Mouse (Mus musculus) activated CD4-positive, CD25-positive, alpha-beta regulatory T cell, adult 4 months (primary cell): ENCODE measurements around the gene Tac4. TPM values are rescaled to one million over a fixed set of nuclear protein-coding genes. Genes with fewer than 3 reads are reported as not detected.

Experiments
- ATAC-seq: one replicate; pipeline ENCODE4 v1.8.0; 2017
- polyA plus RNA-seq, 2 experiments: library from polyadenylated mRNA; unstranded; fragments of 100-300 nt; shearing (Covaris generic); gene quantifications; one replicate each; pipeline ENCODE4 v1.2.1; 2017

Tac4 gene
- polyA plus RNA-seq, result not detected

DNA sequence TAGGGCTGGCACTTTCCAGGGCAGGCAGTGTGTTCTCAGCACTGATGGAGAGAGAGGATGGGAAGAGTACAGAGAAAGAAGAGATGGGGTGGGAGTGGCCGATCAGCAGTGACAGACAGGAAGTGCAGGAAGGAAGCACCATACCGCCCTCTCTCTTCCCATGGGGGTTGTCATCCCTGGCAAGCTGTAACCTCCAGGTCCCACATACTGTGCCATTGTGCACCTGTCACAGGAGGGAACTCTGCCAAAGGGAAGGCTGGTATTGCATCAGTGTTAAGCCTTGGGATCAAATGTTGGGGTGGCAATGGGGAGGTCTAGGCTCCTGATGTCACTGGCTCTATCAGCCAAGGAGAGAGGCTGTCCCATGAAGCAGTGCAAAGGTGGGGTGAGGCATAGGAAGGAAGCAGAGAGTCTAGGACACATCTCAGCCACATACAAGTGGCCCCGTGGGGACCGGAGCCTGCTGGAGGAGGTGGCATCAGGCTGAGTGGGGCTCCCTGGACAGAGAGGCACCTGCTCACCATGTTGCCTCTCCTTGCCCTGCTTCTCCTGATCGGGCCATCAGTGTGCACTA, at the start of gene Tac4:
Tac4 (plus strand) TSS at position 352 of the 574 bp plus-strand sequence.
- no peak for ATAC-seq

DNA sequence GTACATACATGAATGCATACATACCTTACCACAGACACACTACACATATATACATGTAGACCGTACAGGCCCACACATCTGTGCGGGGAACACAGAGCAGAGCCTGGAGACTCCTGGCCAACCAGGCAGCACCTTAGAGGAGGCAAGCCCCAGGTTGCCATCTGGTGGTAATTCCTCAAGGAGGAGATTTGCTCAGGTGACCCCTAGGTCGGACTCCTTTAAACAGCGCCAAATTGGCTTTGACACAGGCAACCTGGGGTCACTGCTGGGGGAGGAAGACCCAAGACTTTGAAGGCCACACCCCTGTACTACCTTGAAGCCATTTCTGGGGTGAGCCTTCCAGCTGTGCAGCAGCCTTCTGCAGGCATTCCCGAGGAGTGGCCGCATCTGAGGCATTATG, 47.7 kb upstream of the Tac4 start:
- no peak for ATAC-seq

DNA sequence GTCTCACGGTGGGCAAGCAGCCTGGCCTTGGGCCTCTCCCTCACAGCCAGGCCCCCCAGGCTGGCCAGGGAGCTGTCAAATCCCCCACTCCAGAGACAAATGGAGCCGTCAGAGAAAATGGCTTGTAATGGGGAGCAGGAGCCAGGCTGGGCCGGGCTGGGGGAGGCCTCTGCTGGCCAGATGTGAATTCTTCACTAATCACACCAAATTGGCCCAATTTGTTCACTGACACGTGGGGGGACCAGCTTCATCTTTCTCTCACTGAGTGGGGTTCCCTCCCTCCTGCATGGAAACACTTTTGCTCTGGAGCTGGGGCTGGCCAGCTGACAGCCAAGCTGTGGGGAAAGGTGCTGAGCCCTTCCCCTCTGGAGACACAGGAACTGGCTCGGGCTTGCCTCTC, 47.0 kb upstream of the Tac4 start:
- ATAC-seq, result no peak

DNA sequence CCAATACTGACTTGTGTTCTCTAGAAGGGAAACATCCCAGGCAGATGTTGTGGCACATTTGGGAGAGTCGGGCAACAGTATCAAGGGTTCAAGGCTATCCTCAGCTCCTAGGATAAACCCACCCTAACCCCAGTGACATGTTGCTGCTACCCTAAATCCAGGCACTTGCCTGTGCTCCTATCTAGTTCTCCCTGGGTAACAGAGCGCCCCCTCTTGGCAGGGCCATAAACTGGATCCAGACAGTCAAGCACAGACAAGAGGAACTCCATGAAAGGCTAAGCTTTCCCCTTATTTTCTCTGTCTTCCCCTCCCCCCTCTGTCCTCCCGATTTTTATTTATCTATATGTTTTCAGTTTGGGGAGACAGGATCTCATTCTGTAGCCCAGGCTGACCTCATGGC, 45.1 kb upstream of the Tac4 start:
- ATAC-seq, result no peak

DNA sequence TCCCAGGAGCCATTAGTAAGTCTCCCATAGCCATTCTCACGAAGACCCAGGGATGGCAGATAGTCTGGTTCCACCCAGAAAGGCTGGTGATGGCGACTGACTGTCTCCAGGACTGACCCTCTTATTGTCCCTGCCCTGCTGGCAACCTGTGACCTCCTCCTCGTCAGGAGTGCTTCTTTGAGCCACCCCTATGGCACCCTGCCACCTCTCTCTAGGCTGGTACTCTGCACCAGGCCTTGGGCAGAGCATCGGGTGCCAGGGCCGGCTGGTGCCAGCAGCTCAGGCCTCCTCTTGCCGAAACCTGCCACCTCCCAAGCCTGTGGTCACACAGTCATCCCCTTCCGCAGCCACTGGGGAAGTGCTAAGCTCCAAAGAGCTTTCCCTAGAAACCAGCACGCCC, 42.2 kb upstream of the Tac4 start:
- ATAC-seq, result no peak

DNA sequence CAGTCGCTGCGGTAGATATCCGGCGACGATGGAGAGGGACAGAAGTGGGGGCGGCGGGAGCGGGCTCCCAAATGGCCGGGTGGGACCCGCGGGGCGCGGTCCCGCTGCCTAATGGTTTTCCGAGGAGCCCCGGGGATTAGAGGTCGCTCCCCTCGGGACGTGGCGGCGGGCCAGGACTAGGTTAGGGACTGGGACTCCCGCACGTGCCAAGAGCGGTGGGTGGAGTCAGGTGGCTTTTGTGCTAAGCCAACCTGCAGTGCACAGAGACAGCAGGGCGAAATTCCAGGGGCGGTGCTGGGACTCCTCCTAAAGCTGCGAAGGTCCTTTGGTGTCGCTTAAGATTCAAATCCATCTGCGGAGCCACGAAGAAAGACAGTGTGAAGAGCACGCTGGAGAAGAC, 37.9 kb upstream of the Tac4 start:
- no peak for ATAC-seq

DNA sequence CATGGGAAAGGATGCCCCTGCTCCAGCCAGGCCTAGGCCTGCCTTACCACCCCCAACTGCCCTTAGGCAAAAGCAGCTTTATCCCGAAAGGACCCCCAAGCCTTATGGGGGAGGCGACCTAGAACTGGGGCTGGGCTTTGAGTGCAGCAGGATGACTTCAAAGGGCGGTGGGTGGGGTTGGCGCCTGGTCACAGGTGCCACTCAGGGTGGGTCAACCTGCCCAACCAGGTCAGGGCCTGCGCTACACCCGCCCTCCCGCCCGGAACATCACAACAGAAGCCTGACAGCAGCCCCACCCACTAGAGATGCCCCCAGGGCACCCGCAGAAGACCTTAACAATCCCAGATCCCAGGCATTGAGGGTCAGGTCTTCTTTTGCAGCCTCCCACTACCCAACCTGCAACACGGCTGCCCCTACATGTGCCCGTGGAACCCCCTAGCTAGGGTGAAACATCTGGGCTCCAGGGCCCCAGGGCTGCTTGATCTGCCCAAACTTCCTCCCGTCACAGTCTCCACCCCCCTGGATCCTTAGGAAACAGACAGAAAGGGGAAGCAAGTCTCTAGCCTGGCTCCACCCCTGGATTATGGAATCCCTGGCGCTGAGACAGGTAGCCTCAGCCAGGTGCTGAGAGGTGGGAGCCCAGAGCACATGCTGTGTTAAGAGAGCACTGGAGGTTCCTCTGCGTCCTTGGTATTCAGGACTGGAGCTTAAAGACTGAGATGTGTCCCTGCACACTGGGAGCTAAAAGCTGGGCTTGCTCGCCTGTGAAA, 37.0 kb upstream of the Tac4 start:
- ATAC-seq, result no peak

DNA sequence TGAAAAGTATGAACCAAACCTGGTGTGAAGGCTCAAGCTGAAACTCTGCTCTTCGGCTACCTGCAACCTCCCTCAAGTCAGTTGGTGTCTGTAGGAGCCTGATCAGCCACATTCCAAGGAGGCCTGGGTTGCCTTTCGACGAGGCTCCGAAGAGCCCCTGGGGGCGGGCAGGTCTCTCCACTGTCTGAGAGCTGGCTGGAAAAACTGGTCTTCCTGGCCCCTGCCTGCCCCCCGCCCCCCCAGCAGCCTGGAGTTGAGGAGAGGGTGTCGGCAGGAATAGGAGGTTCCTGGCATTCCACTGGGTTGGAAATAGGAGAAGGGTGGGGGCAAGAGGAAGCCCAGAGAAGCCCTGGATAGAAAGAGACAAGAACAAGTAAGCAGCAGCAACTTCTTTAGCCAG, 35.9 kb upstream of the Tac4 start:
- ATAC-seq, result no peak

DNA sequence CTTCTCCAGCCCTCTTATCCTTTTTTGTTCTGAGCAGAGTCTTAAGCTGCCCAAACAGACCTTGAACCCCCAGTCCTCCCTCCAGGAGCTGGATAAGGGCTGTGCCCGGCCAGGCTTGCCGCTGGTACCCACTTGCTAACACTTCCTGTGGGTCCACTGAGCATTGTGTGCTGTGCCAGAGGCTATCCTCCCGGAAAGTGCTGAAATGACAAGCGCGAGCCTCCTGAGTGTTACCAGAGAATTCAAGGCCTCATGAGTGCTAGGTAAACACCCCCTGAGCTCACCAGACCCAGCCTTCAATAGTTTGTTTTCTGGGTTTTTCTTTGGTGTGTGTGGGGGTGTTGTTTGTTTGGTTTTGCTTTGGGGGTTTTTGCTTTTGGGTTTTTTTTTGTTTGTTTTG, 33.9 kb upstream of the Tac4 start:
- ATAC-seq, result no peak

DNA sequence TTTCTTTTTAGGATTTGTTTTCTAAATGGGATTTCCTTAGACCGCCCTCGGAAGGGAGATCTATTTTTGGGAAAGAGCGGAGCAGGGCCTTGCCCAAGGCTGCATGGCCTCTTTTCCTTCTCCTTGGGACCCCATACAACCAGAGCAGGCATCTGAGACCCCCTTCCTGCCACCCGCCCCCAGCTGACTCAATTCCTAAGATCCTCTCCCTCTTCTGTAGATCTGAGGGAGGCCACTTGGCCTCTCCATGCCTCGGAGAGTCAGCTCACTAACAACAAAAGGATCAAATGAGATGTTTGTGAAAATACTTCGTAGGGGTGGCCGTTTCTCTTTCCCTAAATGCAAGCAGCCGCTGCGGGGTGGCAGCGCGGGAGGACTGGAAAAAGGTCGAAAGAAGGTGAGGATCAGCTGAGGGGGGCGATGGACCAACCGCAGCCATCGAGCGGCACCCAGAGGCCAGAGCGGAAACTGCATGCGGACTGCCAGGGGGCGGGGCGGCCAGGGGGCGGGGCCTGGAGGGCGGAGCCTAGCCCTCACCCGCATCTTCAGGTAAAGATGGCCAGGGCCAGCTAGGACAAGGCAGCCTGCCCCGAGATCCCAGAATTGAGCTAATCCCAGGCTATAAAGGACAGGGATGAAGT, 29.5 kb upstream of the Tac4 start:
- peak; percentile 23 for ATAC-seq

DNA sequence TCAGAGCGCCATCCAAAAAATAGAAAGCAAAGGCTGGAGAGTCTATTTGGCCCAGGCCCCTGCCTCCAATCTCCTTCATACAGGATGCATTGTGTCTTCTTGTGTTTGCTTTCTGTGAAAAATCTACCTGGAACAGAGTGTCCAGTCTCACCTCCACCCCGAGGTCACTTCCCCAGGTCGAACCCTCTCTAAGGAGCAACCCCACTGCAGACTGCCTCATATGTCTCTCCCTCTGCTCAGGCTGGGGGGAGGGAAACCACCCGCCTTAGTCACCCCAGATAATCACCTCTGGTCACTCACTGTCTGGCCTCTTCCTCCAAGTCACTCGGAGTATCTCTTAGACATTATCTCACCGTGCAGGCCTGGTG, 29.0 kb upstream of the Tac4 start:
- ATAC-seq, result no peak

DNA sequence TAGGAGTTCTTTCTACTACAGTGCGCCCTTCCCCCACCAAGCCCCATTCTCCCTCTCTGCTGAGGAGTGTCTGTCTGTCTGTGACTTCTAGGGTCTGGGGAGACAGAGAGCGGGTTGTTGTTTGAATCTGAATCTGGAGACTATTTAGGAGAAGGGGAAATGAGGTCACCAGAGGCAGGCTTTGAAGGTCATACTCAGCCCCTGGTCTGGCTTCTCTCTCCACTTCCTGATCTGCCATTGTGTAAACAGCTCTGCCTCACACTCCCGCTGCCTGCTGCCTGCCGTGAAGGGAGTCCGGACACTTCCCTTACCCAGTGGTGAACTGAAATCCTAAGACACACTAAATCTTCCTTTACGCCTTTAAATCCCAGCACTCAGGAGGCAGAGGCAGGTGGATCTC, 22.9 kb upstream of the Tac4 start:
- ATAC-seq, result no peak

DNA sequence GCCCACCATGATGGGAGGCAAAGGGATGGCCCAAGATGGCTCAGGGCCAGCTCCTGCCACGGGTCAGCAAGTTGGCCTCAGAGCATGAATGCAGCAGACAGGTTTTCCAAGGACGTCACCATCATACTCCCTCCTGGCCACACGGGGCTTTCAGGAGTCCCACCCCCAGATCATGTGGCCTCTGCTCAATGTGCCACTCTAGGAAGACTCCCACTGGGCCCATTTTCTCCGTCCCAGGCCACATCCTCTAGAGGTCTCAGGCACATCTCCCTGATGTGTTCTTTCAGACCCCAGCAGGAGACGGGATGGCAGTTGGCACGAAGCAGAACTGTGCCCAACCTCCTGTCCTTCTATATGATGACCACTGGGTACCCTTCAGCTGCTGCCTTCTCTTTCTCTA, 18.7 kb upstream of the Tac4 start:
- ATAC-seq, result no peak

DNA sequence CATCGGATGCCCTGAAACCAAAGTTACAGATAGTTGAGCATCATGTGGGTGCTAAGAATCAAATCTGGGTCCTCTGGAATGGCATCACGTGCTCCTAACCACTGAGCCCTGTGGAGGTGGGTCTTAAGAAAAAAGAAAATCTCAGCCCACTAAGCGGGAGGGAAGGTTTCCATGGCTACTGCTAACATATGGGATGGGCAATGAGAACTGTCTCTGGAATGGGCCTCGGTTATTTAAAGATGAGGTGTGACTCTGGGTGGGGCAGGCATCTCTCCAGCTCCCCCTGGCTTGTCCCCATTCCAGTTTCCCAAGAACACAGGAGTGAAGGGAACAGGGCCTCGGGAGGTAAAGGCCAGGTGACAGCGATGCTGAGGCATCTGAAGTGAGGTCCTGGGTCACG, 15.9 kb upstream of the Tac4 start:
- no peak for ATAC-seq

DNA sequence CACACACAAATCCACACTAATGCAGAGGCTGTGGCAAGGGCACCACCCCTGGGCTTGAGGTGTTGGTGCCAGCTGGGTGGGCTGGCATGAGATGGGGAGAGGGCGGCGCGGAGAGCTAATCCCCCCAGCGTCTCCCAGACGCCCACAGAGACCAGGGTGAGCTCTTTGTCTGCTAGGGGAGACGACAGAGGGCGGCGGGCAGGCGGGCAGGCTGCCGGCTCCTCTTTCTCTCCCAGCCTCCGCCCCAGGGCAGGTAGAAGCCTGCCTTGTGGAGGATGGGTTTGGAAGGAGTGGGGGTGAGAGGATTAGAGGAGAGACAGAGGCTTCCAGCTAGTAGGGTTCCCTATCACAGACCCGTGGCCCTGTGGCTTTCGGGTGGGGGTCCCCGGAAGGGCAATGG, 14.3 kb upstream of the Tac4 start:
- no peak for ATAC-seq

DNA sequence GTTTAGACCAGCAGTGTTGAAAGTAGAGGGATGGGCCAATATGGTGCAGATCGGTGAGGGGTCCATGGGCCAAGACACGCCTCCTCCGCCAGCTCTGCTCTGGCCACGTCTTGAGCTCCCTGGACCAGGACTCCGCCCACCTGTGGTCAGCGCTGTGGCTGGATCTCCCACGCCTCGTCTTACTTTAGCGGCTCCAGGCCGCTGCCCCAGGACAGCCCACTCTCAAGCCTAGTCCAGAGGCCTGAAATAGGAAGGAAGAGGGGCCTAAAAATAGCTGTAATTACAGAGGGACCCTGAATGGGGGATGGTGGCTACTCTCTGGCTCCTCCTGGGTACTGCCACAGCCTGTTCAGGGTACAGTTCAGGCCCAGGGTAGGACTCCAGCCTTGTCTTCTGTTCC, 11.2 kb upstream of the Tac4 start:
- ATAC-seq, result no peak

DNA sequence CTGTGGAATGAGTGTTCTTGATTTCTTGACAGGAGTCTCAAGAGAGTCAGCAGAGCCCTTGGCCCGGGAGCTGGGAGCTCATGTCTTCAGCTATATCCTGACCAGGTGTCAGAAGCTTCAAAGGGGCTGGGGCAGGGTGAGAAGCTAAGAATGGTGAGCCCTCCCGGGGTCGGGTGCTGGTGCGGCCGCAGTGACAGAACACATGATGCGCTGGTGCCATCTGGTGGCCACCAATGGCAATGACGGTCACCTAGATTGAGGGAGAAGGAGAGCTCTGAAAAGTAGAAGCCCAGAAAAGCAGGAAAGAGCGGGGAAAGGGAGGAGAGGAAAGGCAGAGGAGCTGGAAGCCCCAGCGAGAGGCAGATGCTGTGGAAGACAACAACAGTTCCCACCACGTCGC, 10.0 kb upstream of the Tac4 start:
- peak; percentile 57 for ATAC-seq

DNA sequence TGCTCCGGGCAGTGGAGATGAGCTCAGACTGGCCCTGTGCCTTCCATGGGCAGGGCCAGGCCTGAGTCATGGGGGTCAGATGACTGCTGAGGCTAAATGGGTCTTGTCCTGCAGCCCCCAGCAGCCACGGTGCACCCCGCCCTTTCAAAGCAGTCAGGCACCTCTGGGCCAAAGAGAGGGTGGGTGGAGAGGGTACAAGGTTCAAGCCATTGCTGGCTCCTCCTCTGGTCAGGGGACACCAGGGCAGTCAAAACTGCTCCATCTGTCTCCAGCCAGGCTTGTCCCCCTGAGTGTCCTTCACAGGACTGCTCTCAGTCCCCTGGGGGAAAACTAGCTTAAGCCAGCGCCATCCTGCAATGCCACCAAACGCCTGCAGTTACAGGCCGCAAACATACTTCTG, 9.2 kb upstream of the Tac4 start:
- no peak for ATAC-seq

DNA sequence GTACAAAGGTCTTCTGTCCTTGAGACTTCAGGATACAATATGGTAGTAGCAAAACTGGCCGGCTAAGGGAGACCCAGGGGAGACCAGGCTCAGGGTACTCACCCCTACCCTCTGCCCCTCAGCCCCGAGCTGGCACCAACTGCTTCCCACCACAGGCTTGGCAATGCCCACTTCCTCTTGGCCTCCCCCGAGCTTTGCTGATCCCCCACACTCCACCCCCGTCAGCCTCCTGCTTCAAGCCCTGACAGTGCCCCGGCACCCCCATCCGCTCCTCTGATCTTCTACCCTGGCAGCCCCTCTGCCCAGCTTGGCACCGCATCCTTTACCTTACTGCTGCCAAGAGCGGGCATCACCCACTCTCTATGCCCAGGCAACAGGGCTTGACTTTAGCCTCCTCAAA, 7.2 kb upstream of the Tac4 start:
- no peak for ATAC-seq

DNA sequence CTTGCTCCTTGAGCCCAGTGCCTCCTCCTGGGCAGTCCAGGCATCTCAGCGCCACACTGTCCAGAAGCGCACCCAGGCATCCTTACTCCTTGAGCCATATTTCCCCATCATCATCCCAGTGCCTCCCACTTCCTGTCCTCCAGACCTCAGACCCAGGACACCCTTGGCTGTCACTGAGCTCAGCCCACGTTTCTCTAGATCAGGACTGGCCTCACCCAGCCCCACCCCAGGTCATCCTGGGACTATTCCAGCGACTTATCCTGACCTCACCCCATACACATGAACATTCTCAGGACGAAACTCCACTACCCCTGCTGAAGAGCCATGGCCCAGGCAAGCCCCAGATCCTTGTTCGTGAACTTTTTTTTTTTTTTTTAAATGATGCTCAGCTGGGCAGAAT, 5.6 kb upstream of the Tac4 start:
- no peak for ATAC-seq

DNA sequence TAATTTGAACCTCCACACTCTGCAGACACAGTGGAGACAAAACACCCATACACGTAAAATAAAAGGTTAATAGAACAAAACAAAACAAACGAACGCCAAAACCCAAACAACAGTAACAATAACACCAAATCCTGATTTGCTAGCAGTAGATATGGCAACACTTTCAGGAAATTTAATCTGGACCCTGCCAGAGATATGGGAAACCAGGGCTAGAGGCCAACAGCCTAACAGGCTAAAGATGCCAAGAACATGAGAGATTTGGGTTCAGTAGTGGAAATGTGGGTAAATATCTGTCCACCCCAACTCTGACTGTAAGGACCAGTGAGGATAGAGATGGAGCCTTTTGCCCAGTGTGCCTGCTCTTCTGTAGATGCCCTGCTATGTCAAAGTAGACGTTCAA, 3.4 kb upstream of the Tac4 start:
- no peak for ATAC-seq

DNA sequence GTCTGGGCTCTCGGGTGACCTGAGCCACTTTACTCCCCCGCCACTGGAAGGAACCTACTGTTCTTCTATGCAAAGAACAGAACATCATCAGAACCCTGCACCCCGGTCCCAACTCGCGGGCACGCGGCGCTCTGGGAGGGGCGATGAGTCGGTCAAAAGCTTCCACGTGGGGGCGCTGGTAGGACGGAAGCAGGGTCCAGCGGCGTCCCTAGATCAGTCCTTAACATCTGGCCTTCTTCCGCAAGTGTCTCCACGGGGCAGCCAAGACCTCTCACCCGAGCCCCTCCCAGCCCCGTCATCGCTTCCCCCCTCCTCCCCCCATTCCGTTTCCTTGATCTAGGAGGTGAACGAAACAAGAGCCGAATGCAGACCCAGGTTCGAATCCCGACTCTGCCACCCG, 2.8 kb upstream of the Tac4 start:
- no peak for ATAC-seq

DNA sequence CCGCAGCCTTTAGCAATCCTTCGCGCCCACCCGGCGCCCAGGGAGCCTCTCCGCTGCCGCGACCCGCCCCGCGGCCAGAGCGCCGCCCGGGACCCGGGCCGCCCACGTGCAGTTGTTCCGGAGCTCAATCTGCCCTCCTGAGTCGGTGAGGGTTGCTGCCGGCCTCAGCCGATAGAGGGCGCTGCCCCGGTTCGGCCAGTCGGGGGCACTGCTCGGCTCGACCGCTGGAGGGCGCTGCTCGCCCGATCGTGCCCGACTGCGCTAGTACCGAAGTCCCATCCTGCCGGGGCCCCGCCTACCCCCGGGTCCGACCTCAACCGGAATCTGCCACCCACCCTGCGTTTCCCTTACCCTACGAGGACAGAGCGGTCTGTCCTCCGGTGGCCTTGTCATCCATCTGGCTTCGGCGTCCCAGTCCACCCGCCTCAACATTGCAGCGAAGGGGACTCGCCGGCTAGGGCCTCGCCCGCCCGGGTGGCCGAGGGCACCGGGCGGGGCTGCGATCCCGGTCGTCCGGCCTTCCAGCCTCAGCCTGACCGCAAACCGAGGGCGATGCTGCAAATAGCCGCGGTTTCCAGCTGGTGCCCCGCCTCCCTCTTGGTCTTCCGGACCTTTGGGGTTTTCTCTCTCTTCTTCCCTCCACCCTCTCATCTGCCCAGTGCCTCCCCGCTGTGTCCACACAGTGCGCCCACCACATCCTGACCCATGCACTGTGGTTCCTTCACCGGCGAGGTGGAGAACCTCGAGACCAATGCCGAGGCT, 2.1 kb upstream of the Tac4 start:
- ATAC-seq, result peak; percentile 84
